Mouse (Mus musculus): ENCODE measurements at regions not wholly inside any gene's neighbourhood (a gene's known extent, or its start where the extent isn't known, plus 50 kb on each side); places are given as distances from the start of the nearest gene placed in this dataset.

DNA sequence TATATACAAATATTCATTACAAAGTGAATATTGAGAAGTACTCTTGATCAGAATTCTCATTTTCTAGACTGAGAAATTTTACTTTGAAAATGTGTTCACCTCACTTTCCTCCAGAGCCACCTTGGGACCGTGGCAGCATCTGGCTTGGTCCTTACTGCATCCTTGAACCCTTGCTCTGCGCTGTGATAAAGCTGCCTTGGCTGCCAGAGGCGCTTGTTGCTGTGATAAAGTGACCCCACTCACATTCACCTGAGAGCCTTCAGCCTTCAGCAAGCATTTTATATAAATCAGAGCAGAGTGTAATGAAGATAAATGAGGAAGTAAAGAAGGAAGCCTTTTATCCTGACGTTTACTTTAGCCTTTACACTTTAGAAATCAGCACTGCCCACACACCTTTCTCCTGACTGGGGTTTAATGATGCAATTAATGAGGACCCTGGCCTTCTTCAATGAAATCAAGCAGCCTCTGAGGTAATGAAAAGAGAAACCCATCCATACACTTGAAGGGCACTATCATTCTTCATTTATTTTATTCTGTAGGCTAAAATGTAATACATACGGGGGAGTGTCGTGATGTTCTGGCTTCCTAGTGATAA is 532.8 kb downstream of the Rfpl4b start:
- no peak for DNase-seq (ENCODE audit: low spot score in 2 of 2)

DNA sequence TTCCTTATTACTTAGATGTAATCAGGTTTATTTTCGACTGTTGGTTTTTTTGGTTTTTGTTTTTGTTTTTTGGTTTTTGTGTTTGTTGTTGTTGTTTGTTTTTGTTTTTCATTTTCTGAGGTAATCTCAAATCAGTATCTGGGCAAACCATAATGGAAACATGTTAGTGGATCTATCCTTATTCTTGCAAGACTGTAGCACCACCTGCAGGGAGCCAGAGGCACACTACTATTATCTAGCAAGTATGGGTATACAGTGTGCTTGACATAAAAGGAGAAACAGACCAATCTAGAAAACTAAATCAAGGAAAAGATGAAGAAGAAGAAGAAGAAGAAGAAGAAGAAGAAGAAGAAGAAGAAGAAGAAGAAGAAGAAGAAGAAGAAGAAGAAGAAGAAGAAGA is 552.4 kb downstream of the Rfpl4b start:
- DNase-seq (ENCODE audit: low spot score in 2 of 2), result no peak

DNA sequence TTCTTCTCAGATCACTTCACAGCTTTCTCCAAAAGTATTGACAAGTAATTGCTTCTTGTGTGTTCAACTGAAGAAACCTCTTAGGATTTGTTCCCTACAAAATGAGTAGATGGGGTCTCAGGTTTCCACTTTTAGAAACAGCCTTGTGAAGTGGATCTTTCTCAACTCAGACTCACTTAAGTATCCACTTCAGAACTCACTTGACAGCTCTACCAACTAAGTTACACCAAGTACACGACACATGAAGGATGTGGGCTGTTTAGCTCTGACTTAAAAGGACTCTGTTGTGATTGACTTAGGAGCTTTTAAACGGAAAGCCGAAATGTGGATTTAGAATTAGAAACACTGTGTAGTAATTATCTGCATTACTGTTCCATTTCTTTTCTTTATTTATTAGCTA is 556.0 kb downstream of the Rfpl4b start:
- DNase-seq (ENCODE audit: low spot score in 2 of 2), result no peak

DNA sequence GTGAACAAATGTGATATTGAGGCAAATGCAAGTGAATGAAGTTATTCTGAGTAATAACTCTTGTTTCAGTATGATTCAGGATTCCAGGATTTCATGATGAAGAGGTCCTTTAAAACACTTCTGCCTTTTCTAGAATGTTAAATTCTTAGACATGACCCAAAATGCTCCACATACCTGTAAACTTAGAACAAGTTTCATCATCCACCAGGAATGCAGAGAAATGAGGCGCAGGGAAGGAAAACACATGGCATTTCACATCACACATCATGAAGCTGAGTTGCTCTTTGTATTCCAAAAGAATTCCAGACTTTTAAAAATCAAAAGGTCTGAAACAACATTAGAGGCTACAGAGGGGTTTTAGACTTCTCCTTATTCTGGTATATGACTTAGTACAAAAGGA is 574.8 kb downstream of the Rfpl4b start:
- DNase-seq (ENCODE audit: low spot score in 2 of 2), result no peak

All from layer of hippocampus, postnatal 10 days (tissue).